Mouse (Mus musculus) lung, postnatal 0 days (tissue): ENCODE measurements around the gene Hoxa9.

Source experiments
- CTCF ChIP-seq: IDR thresholded peaks from 2 replicates; pipeline ENCODE4 v1.5.1; 2016; ENCODE audit warnings: antibody characterized with exemption, mild to moderate bottlenecking
- EP300 ChIP-seq: IDR thresholded peaks from 2 replicates; pipeline ENCODE4 v1.6.1; 2016; ENCODE audit warnings: antibody characterized with exemption, mild to moderate bottlenecking, control low read depth

- TF ChIP-seq EP300 (no peak), CTCF (no peak)
These were observed 10.7 kb downstream of the Hoxa9 start for GRCm38 (mm10) chr6:52220003-52220864.
